Mouse (Mus musculus): ENCODE data around the gene Rnf5.

Rnf5 gene

GRCm38 (mm10) chr17:34585877-34586771, 17.4 kb downstream of the Rnf5 start:
- no peak for DNase-seq (ENCODE audit: low spot score in 2 of 2)

- no peak for DNase-seq (ENCODE audit: low spot score in 2 of 2)
Measured at GRCm38 (mm10) chr17:34585121-34585520, 18.4 kb downstream of the Rnf5 start.

- DNase-seq (ENCODE audit: low spot score in 2 of 2), result no peak
Measured at GRCm38 (mm10) chr17:34583819-34584218, 19.7 kb downstream of the Rnf5 start.

GRCm38 (mm10) chr17:34583397-34583796, 20.1 kb downstream of the Rnf5 start:
- no peak for DNase-seq (ENCODE audit: low spot score in 2 of 2)

- no peak for DNase-seq (ENCODE audit: low spot score in 2 of 2)
Measured at GRCm38 (mm10) chr17:34582528-34582927, 21.0 kb downstream of the Rnf5 start.

GRCm38 (mm10) chr17:34578070-34578469, 25.4 kb downstream of the Rnf5 start:
- no peak for DNase-seq (ENCODE audit: low spot score in 2 of 2)

GRCm38 (mm10) chr17:34576577-34576976, 26.9 kb downstream of the Rnf5 start:
- DNase-seq (ENCODE audit: low spot score in 2 of 2), result no peak

- DNase-seq (ENCODE audit: low spot score in 2 of 2), result no peak
Measured at GRCm38 (mm10) chr17:34572361-34572760, 31.1 kb downstream of the Rnf5 start.

- DNase-seq (ENCODE audit: low spot score in 2 of 2), result no peak
Measured at GRCm38 (mm10) chr17:34571875-34572274, 31.6 kb downstream of the Rnf5 start.

GRCm38 (mm10) chr17:34569919-34570318, 33.6 kb downstream of the Rnf5 start:
- no peak for DNase-seq (ENCODE audit: low spot score in 2 of 2)

- DNase-seq (ENCODE audit: low spot score in 2 of 2), result no peak
Measured at GRCm38 (mm10) chr17:34568421-34568820, 35.1 kb downstream of the Rnf5 start.

- DNase-seq (ENCODE audit: low spot score in 2 of 2), result no peak
Measured at GRCm38 (mm10) chr17:34567311-34567710, 36.2 kb downstream of the Rnf5 start.

GRCm38 (mm10) chr17:34564796-34565195, 38.7 kb downstream of the Rnf5 start:
- no peak for DNase-seq (ENCODE audit: low spot score in 2 of 2)

GRCm38 (mm10) chr17:34564003-34564421, 39.5 kb downstream of the Rnf5 start, which contains the start of gene Notch4:
Gene Notch4, plus strand, starts transcription at chr17:34564268.
- no peak for DNase-seq (ENCODE audit: low spot score in 2 of 2)

GRCm38 (mm10) chr17:34563354-34563753, 40.1 kb downstream of the Rnf5 start:
- no peak for DNase-seq (ENCODE audit: low spot score in 2 of 2)

GRCm38 (mm10) chr17:34562595-34562994, 40.9 kb downstream of the Rnf5 start:
- no peak for DNase-seq (ENCODE audit: low spot score in 2 of 2)

- DNase-seq (ENCODE audit: low spot score in 2 of 2), result no peak
Measured at GRCm38 (mm10) chr17:34561200-34561599, 42.3 kb downstream of the Rnf5 start.

- no peak for DNase-seq (ENCODE audit: low spot score in 2 of 2)
Measured at GRCm38 (mm10) chr17:34560438-34560837, 43.1 kb downstream of the Rnf5 start.

- DNase-seq (ENCODE audit: low spot score in 2 of 2), result no peak
Measured at GRCm38 (mm10) chr17:34559895-34560294, 43.6 kb downstream of the Rnf5 start.

GRCm38 (mm10) chr17:34559116-34559515, 44.4 kb downstream of the Rnf5 start:
- no peak for DNase-seq (ENCODE audit: low spot score in 2 of 2)

GRCm38 (mm10) chr17:34557411-34557810, 46.1 kb downstream of the Rnf5 start:
- no peak for DNase-seq (ENCODE audit: low spot score in 2 of 2)

GRCm38 (mm10) chr17:34556406-34556805, 47.1 kb downstream of the Rnf5 start:
- no peak for DNase-seq (ENCODE audit: low spot score in 2 of 2)

GRCm38 (mm10) chr17:34555483-34555882, 48.0 kb downstream of the Rnf5 start:
- peak; percentile 68 to 77 for DNase-seq (ENCODE audit: low spot score in 2 of 2)

Data from frontal cortex, postnatal 36 days (tissue).